Mouse (Mus musculus) frontal cortex, postnatal 25 days (tissue): ENCODE data around the gene H2-M10.6.

Experiments
- DNase-seq, 2 experiments: peaks; one replicate each; pipeline ENCODE4 v3.0.0; 2022; ENCODE audit warnings: low spot score in 2 of 2

H2-M10.6 gene

GRCm38 (mm10) chr17:36840961-36841445, 29.0 kb downstream of the H2-M10.6 start:
- DNase-seq = no peak

GRCm38 (mm10) chr17:36843696-36844095, 31.7 kb downstream of the H2-M10.6 start:
- no peak for DNase-seq

GRCm38 (mm10) chr17:36844286-36844719, 32.3 kb downstream of the H2-M10.6 start:
- DNase-seq = no peak

GRCm38 (mm10) chr17:36844725-36845124, 32.8 kb downstream of the H2-M10.6 start:
- no peak for DNase-seq

- DNase-seq = no peak
Measured at GRCm38 (mm10) chr17:36848911-36849310, 36.9 kb downstream of the H2-M10.6 start.

GRCm38 (mm10) chr17:36849992-36850391, 38.0 kb downstream of the H2-M10.6 start:
- no peak for DNase-seq

- no peak for DNase-seq
Measured at GRCm38 (mm10) chr17:36851200-36851599, 39.2 kb downstream of the H2-M10.6 start.

GRCm38 (mm10) chr17:36851627-36852026, 39.7 kb downstream of the H2-M10.6 start:
- DNase-seq = no peak

- DNase-seq = no peak
Measured at GRCm38 (mm10) chr17:36855484-36855883, 43.5 kb downstream of the H2-M10.6 start.

- DNase-seq = no peak
Measured at GRCm38 (mm10) chr17:36856236-36856635, 44.3 kb downstream of the H2-M10.6 start.

GRCm38 (mm10) chr17:36858181-36858580, 46.2 kb downstream of the H2-M10.6 start:
- DNase-seq = no peak

GRCm38 (mm10) chr17:36861680-36862079, 49.7 kb downstream of the H2-M10.6 start:
- DNase-seq = no peak
